Mouse (Mus musculus): Measurements from ENCODE around the gene Pbld1.
A peak's percentile ranks its signal among the peaks of the same experiment; 100 is the strongest.
"Not testable (repeated sequence)": the region's sequence is repeated elsewhere in the genome, so short reads cannot be mapped to it uniquely, and the experiment has no call there.

Gene Pbld1

GRCm38 (mm10) chr10:63039867-63040628 is 19.9 kb upstream of the Pbld1 start:
- no peak for DNase-seq (ENCODE audit: low read depth)

DNA sequence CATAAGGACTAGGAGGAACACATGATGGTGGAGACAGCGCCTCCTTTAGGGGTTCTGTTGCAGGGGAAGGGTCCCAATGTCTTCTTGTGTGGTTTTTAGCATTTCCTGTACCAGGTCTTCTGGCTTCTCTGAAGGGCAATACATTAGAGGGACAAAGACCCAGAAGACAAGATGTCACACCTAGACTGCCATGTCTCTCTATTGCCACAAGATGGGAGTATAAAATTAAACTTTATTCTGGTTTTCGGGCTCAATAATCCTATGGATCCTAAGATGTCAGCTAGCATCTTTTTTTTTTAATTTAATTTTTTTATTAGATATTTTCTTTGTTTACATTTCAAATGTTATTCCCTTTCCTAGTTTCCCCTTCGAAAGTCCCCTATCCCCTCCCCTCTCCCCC is 16.8 kb upstream of the Pbld1 start:
- no peak for DNase-seq (ENCODE audit: low read depth)

DNA sequence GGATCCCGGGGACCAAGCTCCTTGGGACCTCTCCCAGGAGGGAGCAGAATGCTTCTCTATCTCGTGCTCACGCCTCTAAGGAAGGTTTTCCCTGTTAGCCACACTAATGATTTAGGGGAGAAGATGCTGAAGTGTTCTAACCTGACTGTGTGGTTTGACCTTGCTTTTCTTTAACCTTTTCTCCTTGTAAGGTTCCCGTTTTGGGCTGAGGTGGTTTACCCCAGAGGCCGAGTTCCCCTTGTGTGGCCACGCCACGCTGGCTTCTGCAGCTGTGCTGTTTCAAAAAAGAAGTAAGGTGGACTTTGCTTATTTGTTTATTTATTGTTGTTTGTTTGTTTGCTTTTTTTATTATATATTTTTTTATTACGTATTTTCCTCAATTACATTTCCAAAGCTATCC is 12.2 kb upstream of the Pbld1 start:
- no peak for DNase-seq (ENCODE audit: low read depth)

DNA sequence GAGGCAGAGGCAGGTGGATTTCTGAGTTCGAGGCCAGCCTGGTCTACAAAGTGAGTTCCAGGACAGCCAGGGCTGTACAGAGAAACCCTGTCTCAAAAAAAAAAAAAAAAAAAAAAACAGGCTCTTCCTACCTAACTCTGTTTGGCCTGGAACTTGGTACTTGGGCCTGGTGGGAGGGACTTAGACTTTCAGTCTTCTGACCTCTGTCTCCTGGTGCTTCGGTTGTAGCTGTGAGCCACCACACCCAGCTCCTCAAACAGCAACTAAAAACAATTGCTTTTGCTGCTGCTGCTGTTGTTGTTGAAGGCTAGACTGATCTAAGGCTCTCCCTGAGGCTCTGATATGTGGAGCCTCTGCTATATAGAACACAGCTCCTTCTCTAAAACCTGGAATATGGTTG is 10.9 kb upstream of the Pbld1 start:
- DNase-seq (ENCODE audit: low read depth) = no peak

DNA sequence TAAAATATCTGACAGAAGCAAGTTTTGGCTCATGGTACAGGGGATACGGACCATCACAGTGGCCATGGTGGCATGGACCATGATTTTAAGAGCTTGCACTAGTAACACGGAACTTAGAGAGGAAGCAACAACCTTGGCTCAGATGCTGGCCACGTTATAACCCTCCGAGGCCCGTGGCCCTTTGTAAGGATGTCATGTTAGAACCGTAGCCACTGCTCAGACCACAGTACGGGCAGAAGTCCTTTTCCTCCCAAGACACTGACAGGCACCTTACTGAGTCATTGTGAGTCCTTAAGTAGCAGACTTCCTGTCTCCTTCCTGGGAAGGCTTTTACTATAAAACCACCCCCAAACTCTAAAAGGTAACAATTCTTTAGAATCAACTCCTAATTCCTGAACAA is 8.7 kb upstream of the Pbld1 start:
- DNase-seq (ENCODE audit: low read depth) = no peak

GRCm38 (mm10) chr10:63052011-63052410 is 8.0 kb upstream of the Pbld1 start:
- DNase-seq (ENCODE audit: low read depth) = no peak

GRCm38 (mm10) chr10:63053007-63053406 is 7.0 kb upstream of the Pbld1 start:
- no peak for DNase-seq (ENCODE audit: low read depth)

GRCm38 (mm10) chr10:63054071-63054470 is 5.9 kb upstream of the Pbld1 start:
- DNase-seq (ENCODE audit: low read depth) = not testable (repeated sequence)

DNA sequence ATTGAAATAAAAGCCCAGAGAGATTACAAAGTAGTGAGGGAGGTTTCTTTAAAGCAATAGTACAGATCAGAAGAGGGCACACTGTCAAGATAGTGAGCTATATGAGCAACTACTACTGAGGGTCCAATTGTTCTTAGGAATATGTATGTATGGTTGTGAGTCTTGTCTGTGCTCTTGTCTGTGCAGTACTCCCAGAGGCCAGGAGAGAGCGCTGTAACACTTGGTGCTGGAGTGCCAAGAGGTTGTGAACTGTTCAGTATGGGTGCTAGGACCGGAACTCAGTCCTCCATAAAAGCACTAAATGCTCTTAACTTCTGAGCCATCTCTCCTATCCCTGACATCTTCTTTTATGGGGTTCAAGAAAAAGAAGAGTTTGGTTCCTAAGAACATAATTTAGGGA is 5.4 kb upstream of the Pbld1 start:
- peak; percentile 32 for DNase-seq (ENCODE audit: low read depth)

- no peak for DNase-seq (ENCODE audit: low read depth)
These were observed 2.8 kb upstream of the Pbld1 start for GRCm38 (mm10) chr10:63056966-63057750.

GRCm38 (mm10) chr10:63060406-63060805 is 444 bp downstream of the Pbld1 start:
- DNase-seq (ENCODE audit: low read depth) = no peak

DNA sequence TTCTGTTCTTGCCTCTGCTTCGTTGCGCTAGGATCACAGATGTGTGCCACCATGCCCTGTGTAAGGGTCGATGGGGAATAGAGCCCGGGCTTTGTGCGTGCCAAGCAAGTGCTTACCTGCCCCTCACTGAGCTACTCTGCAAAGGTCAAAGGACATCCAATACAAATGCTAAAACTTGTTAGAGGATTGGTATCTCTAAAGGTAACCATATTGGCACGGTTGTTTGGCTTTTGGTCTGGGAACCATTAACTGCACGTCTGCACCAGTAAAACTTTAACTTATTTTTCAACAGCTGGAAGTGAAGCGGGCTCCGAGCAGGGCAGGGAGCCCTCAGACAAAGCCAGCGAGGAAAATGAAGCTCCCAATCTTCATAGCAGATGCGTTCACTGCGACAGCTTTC is 1.3 kb downstream of the Pbld1 start:
- no peak for DNase-seq (ENCODE audit: low read depth)

GRCm38 (mm10) chr10:63062696-63063095 is 2.7 kb downstream of the Pbld1 start:
- DNase-seq (ENCODE audit: low read depth) = no peak

DNA sequence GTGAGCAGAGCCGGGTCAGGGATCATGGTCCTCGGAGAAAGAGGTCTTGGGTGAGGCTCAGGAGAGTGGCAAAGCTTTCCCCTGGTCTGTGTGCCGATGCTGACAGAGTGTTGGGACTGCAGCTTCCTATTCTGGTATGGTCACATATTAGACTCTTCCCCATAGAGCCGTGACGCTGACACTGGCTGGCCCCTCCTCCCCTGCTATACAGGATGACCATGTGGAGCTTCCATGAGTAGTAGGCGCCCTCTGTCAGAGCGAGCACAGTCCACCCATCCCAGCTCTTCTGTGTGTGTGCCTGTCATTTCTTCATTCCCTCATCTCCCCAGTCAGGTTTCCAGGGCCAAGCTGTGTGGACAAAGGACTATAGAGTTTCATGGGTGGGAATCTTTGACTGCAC is 3.4 kb downstream of the Pbld1 start:
- DNase-seq (ENCODE audit: low read depth) = no peak

GRCm38 (mm10) chr10:63064516-63064915 is 4.6 kb downstream of the Pbld1 start:
- DNase-seq (ENCODE audit: low read depth) = no peak

- no peak for DNase-seq (ENCODE audit: low read depth)
These were observed 5.6 kb downstream of the Pbld1 start for GRCm38 (mm10) chr10:63065561-63065960.

DNA sequence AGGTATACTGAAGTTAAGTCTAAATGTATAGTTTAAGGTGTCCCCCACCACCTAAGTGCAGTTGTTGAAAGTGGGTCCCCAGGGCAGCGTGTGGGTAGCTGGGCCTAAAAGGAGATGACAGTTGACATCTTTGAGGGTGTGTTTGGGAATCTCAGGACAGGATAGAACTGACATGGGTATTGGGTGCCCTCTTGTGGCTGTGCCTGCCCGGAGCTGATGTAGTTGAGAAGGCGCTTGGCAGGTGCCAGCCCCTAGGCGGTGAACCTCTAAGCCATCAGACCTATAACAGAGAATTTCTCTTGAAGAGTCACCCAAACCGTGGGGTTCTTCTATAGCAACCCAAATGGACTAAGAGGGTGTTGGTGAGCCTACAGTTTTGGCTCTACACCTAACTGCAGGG is 6.0 kb downstream of the Pbld1 start:
- peak; percentile 69 for DNase-seq (ENCODE audit: low read depth)

GRCm38 (mm10) chr10:63086304-63086703 is 26.3 kb downstream of the Pbld1 start:
- DNase-seq (ENCODE audit: low read depth) = no peak

DNA sequence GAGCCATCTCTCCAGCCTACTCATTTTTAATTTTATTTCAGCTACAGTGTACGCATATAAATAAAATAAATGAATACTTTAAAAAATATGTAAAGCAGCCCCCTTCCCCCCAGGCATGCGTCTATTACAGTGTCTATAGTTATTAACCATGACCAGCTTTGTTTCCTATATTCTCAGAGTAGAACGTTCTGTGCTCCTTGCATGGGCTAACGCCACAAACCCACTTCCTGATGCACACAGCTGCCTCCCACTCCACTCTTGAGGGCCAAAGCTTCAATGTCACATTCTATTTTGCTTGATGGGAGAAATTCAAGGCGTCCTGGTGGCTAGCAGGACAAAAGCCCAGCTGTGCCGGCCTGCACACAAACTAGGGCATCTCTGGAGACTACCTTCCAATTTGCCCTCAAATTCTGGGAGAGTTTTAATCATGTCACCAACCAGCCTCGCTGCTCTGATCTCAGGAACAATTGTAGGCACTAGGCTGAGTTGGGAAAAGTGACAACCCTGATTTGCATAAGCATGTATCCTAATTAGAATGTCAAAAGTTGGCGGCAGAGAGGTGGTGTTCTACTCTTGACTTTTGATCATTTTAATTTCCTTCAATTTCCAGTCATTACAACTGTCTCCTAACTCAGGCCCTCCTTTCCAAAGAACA is 29.3 kb downstream of the Pbld1 start:
- no peak for DNase-seq (ENCODE audit: low read depth)

- no peak for DNase-seq (ENCODE audit: low read depth)
These were observed 30.0 kb downstream of the Pbld1 start for GRCm38 (mm10) chr10:63089758-63090571.

DNA sequence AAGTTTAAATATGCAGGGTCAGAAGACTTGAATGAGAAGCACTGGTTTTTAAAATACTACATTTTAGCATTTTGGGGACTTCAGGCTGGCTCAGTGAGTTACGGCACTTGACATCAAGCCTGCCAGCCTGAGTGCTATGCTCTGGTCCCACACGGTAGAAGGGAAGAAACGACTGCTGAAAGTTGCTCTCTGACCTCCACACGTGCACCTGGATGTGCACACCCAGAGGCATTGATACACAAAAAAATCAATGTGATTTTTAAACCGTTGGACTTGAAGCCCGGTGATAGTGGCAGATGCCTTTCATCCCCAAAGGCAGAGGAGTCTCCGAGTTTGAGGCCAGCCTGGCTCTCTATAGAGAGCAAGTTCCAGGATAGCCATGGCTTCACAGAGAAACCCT is 32.0 kb downstream of the Pbld1 start:
- DNase-seq (ENCODE audit: low read depth) = no peak

All from induced T-regulatory cell, adult 2 months (primary cell).